Mouse (Mus musculus): ENCODE results near the gene Mrap. TPM values are rescaled to one million over a fixed set of nuclear protein-coding genes. Genes with fewer than 3 reads are reported as not detected.

The Mrap gene
- 10 to 100 TPM; 13.4 to 20.0 (median 13.6) TPM for total RNA-seq (2022)

DNA sequence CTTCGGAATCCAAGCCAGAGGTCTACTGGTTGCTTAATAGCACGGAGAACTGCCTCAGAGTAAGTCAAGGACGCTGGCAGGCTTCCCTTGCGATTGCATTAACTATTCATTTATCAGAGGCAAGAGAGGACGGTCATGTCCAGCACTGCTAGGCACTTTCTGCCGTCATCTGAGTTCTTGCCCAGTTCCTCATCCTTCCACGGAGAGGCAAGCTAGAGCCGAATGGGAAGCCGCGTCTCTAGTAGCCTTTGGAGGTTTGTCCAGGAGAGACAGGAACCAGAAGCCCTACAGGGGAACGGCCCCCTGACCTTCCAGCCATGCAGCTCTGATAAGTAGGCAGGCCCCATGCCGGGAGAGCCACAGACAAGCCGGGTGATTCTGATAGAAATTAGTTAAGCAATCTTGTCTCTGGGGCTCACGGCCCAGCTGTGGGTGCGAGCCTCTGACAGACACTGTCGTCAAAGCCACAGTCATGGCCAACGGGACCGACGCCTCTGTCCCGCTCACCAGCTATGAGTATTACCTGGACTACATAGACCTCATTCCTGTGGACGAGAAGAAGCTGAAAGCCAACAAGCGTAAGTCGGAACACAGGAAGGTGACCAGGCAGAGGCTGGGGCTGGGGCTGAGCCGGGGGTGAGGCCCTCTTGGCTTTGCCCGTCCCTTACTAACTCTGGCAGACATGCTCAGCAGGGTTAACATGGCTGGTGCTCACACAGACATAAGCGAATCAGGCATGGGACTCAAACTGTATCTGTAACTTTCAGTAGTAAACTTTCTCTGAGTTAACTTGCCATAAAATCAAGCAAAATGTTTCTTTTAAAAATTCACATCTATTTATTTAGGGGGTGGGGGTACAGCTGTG lies at the start of gene Mrap:
Gene Mrap (plus strand): TSS at position 116 of the 865 bp plus-strand sequence.
- DNase-seq (ENCODE audit: low spot score) = peak; percentile 73

DNA sequence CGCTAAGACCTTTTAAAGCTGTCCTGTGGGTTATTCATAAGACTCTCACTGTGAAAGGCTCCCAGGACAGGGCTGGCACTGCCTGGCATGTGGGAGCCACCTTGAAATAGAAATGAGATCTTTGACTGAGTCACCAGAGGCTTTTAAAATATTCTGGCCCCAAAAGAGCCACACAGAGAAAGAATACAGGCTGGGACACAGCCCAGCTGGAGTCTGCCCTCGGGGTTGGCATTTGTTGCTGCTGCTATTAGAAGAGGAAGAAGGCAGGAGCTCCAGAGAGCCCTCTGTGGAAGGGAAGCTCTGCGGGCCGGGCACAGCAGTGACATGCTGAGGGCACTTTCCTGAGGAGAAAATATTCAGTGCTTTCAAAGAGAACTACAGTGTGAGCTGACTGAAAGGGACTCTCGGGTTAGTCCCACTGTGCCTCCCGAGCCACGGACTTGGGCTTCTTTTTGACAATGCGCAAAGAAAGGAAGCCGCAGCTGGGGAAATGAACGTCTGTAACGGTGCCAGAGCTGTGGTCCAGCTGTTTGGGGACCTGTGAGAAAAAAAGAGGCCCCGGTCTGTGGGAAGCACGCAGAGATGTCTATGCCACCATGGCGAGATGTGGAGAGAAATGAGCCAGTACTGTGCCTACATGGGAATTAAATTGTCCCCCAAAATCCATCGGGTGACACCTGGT lies 45.2 kb upstream of the Mrap start:
- peak; percentile 46 for DNase-seq (ENCODE audit: low spot score)

DNA sequence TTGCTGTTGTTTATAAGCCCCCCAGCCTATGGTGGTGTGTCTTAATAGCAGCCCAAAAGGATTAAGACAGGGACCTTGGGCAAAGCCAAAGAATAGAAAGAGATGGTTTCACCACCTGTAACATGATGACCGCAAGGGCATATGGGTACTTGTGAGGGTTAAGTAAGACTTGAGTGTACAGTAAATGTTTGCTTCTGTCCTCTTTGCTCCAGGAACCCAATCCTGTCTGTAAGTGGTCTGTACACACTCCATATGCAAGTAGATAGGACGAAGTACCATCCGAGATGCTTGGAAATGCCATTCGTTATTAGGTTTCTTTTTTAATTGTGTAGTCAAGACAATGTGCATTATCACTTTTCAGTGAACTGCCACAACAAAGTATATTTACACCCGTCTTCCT lies 44.4 kb upstream of the Mrap start:
- DNase-seq (ENCODE audit: low spot score) = no peak

DNA sequence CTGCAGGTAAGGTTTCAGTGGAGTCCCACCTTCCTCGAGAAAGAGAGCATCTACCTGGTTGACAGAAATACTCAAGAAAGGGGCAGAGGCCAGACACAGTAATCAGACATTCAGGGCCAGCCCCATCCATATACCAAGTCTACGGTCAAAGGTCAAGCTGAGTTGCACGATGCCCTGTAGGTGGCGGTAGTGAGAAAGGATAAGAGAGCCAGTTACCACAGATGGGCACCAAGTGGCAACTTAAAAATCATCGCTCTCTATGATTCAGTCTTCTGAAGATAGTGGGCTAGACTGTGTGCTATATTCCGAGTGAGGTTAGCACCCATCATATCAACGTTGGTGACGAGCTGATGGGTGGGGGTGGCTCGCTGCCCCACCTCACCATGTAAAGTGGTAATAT lies 43.3 kb upstream of the Mrap start:
- DNase-seq (ENCODE audit: low spot score) = no peak

DNA sequence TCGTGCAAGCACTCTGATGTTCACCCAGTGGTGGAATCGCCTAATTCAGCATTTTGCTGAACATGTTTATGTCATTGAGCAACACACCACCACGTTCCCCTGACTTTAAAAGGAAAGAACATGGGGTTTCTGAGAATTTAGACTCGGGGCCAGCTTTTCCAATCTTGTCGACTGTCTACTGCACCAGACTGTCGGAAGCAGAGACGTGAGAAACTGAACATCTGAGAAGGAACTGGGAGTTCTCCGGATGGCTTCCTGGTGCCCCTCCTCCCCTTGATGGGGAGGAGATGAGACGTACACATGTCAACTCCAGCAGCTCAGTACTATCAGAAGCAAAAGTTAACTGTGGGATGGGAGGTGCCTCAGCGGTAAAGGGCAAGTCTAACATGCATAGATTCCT lies 42.9 kb upstream of the Mrap start:
- peak; percentile 56 for DNase-seq (ENCODE audit: low spot score)

DNA sequence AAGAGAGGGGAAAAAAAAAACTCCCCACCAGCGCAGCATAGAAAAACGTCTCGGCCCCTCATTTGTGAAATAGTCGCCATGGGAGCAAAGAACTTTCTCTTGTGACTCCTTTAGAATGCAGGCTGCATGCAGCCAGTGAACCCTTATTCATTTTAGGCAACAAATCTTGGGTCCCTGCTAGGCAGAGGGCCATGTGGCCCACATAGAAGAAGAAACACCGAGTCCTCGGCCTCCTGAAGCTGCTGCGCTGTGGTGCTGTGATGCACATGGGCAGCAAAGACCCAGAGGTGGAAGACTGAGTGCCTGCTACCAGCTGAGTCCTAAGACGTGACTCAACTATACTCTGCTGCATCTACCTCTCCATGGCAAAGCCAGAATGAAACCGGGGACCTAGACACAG lies 41.7 kb upstream of the Mrap start:
- DNase-seq (ENCODE audit: low spot score) = no peak

DNA sequence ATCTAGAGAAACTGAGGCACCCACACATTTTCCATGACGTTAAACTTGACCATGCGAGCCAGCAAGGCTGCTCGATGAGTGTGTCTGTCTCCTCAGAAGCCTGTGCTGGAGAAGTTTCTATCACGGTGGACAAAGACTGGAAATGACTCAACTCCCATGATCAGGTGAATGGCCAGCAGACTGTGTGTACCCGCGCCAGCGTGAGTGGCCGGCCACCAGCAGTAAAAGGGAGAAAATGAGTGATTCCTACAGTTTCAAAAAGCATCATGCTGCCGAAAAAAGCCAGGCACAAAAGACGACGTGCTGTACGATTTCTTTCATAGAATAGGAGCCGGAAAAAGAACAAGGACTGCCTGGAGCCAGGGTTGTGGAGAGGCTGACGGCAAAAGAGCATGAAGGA lies 38.6 kb upstream of the Mrap start:
- no peak for DNase-seq (ENCODE audit: low spot score)

DNA sequence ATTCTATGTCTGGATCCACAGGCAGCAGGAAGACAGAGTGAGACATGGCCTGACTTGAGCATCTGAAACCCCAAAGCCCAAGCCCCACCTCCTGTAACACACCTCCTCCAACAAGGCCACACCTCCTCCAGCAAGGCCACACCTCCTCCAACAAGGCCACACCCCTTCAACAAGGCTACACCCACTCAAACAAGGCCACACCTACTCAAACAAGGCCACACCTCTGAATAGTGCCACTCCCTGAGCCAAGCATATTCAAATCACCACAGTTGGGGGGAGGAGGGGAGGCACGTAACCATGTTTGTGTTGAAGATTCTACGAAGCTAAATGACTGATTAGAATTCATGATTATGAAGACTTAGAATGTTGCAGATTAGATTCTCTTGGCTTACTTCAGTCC lies 36.5 kb upstream of the Mrap start:
- DNase-seq (ENCODE audit: low spot score) = no peak

GRCm38 (mm10) chr16:90703646-90704045 lies 34.4 kb upstream of the Mrap start:
- DNase-seq (ENCODE audit: low spot score) = no peak

GRCm38 (mm10) chr16:90704161-90704825 lies 33.7 kb upstream of the Mrap start:
- DNase-seq (ENCODE audit: low spot score) = no peak

DNA sequence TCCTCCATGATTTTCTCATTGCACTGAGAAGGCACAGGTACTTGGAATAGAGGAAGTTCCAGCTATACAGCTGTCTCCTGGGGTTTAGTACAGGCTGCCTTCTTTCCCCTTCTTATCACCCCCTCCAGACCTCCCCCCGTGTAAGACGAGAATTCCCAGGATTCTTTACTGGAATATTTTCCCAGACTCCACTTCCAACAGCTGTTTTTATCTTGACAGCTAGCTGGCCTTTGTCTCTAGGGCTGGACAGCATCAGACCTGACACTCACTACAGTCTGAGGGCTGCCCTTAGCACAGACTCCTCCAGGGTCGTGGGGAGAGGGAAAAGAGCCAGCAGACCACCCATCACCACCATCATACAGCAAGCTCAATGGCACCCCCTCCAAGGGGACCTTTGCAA lies 31.7 kb upstream of the Mrap start:
- DNase-seq (ENCODE audit: low spot score) = peak; percentile 39

DNA sequence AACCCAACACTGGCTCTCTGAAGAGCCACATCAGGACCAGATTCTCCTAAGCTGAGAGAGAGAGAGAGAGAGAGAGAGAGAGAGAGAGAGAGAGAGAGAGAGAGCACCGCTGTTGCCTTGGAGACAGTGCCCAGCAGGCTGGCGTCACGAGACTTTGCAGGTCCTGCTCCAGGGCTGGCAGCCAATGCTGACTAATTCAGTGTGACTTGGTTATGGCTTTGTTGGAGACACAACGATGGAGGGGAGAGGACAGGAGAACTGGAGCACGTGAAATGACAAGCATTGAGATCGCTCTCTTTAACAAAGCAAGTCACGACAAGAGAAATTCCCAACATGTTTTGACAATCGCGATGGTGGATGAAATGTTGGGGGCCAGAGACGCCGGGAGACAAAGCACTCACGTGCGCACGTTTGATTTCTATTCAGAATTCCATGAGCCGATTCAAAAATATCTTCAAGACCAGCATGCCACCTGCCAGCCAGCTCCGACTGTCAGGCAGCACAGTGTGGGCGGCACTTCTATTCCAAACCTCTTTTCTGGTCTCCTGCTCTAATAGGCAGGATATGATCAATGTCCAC lies 28.2 kb upstream of the Mrap start:
- DNase-seq (ENCODE audit: low spot score) = peak; percentile 62

- DNase-seq (ENCODE audit: low spot score) = no peak
Measured at GRCm38 (mm10) chr16:90710313-90710712, 27.7 kb upstream of the Mrap start.

GRCm38 (mm10) chr16:90724051-90724450 lies 14.0 kb upstream of the Mrap start:
- DNase-seq (ENCODE audit: low spot score) = no peak

DNA sequence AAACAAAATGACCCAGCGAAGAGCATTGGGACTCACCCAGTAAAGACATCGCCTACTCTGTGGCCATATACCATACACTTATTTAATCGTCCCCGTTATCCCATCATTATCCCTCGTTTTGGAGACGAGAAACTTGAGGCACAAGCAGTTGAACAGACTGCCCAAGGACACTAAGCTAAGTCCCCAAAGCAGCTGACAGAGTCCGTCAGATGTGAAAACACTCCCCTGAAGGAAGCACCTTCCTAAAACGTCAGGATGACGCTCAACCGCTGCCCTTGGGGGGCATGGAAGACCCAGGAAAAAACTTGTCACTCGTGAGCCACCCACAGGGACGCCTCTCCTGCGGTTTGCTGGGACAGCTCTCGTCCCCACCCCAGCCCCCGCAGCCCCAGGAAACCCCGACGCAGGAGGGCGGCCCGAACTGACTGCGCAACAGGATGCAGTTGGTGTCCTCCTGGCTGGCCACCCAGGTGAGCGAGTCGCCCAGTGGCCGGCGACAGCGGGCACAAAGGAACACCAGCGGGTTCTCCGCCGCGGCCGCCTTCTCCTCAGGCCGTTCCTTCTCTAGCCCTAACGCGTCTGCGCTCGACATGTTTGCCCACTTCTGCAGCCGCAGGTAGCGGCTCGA lies 11.3 kb upstream of the Mrap start:
- DNase-seq (ENCODE audit: low spot score) = no peak

- peak; percentile 96 for DNase-seq (ENCODE audit: low spot score)
Measured at GRCm38 (mm10) chr16:90727233-90728115, 10.5 kb upstream of the Mrap start, which contains the start of gene Mis18a. Gene Mis18a (minus strand): TSS chr16:90727404.

- no peak for DNase-seq (ENCODE audit: low spot score)
Measured at GRCm38 (mm10) chr16:90735611-90736010, 2.4 kb upstream of the Mrap start.

DNA sequence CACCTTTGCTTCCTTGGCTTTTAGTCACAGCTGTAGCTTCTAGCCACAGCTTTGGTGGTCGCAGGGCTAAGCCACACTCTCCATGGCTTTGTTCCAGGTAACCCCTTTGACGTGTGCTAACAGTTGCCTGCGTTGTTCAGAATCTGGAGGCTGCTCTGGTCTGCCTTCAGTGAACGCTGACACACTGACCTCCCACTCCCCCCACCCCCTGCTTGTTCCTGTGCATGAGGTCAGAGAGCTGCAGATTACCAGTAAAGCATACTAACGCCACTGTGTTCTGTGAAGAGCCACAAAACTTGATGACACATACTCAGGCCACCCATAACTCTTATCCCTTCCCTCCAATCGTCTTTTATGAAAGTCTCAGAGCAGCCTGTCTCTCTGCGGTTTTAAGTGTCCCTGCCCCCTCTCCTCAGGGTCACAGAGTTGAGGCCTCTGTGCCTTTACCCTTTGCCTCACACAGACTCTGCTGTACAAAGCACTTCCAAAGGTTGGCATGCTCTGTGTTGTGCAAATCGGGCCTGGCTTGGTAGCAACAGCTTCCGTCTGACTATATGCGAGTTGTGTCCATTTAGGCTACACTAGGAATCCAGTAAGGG lies 1.2 kb upstream of the Mrap start:
- DNase-seq (ENCODE audit: low spot score) = no peak

- DNase-seq (ENCODE audit: low spot score) = peak; percentile 59
Measured at GRCm38 (mm10) chr16:90747143-90747542, 9.1 kb downstream of the Mrap start.

- no peak for DNase-seq (ENCODE audit: low spot score)
Measured at GRCm38 (mm10) chr16:90748169-90748568, 10.2 kb downstream of the Mrap start.
